ENCODE assay signal across 8 mouse cellular contexts in genomic region chr6:52918980-52919379, GRCm38 (mm10).
DNase-seq lines count a peak whose midpoint lies in the region; ATAC-seq lines count a peak whose summit lies in the region.

No protein-coding gene starts in this region.

- H3K27me3 ChIP-seq in heart, embryonic 12.5 days (replicated peaks), result no peaks in the 10 kb centered on the region
- no peaks in the 10 kb centered on the region for H3K27me3 ChIP-seq in intestine, embryonic 15.5 days (replicated peaks)
- peaks cover 3% of the 10 kb centered on the region; the same call in 1 of the 2 replicates for H3K27me3 ChIP-seq in midbrain, embryonic 12.5 days

- no peak overlapping the region for H3K4me3 ChIP-seq in heart, embryonic 12.5 days
- H3K4me3 ChIP-seq in intestine, embryonic 15.5 days (replicated peaks), result no peak overlapping the region
- H3K4me3 ChIP-seq in midbrain, embryonic 12.5 days, result no peak overlapping the region

- H3K9me3 ChIP-seq in heart, embryonic 12.5 days (replicated peaks), result no peaks in the 10 kb centered on the region
- no peaks in the 10 kb centered on the region for H3K9me3 ChIP-seq in intestine, embryonic 15.5 days
- H3K9me3 ChIP-seq in midbrain, embryonic 12.5 days, result no peaks in the 10 kb centered on the region

- H3K9ac ChIP-seq in heart, embryonic 12.5 days, result no peak overlapping the region
- H3K9ac ChIP-seq in intestine, embryonic 15.5 days, result no peak overlapping the region
- H3K9ac ChIP-seq in midbrain, embryonic 12.5 days (replicated peaks), result no peak overlapping the region

- 0% methylated on average over 2 of the region's 2 CpGs for WGBS in heart, embryonic 12.5 days
- 0% methylated on average over 2 of the region's 2 CpGs for WGBS in intestine, embryonic 15.5 days
- WGBS in midbrain, embryonic 12.5 days, result 2% methylated on average over 2 of the region's 2 CpGs

- H3K36me3 ChIP-seq in heart, embryonic 12.5 days, result no peaks in the 10 kb centered on the region
- H3K36me3 ChIP-seq in intestine, embryonic 15.5 days, result no peaks in the 10 kb centered on the region
- H3K36me3 ChIP-seq in midbrain, embryonic 12.5 days, result no peaks in the 10 kb centered on the region

- H3K4me2 ChIP-seq in heart, embryonic 12.5 days, result no peak overlapping the region
- H3K4me2 ChIP-seq in intestine, embryonic 15.5 days (replicated peaks), result no peak overlapping the region
- H3K4me2 ChIP-seq in midbrain, embryonic 12.5 days (replicated peaks), result no peak overlapping the region

- peak; percentile 72 to 89 for DNase-seq in heart, adult 18-20 months
- peak; percentile 56 for DNase-seq in cerebellum, adult 9-11 months
- peak; percentile 45 to 81 for DNase-seq in frontal cortex, postnatal 14 days (ENCODE audit: low spot score in 2 of 2)
- peak; percentile 47 to 74 for DNase-seq in left cerebral cortex, adult 8-10 months (ENCODE audit: low spot score in 2 of 2)
- peak; percentile 57 for DNase-seq in skeletal muscle tissue, adult 2 months (ENCODE audit: low read depth, low spot score)

- H3K27ac ChIP-seq in heart, embryonic 12.5 days (ENCODE audit: poor library complexity, severe bottlenecking), result no peak overlapping the region
- H3K27ac ChIP-seq in intestine, embryonic 15.5 days, result no peak overlapping the region
- no peak overlapping the region for H3K27ac ChIP-seq in midbrain, embryonic 12.5 days (replicated peaks)

- peaks cover 12% of the 10 kb centered on the region for H3K4me1 ChIP-seq in heart, embryonic 12.5 days (replicated peaks)
- no peaks in the 10 kb centered on the region for H3K4me1 ChIP-seq in intestine, embryonic 15.5 days (replicated peaks)
- H3K4me1 ChIP-seq in midbrain, embryonic 12.5 days, result no peaks in the 10 kb centered on the region

- ATAC-seq in heart, embryonic 12.5 days (ENCODE audit: insufficient number of reproducible peaks, low FRiP score), result no peak
- ATAC-seq in intestine, embryonic 15.5 days, result peak; percentile 56; the same call in 1 of the 2 replicates
- peak; percentile 70; the same call in 1 of the 2 replicates for ATAC-seq in midbrain, embryonic 12.5 days (ENCODE audit: low FRiP score, low read depth)
